Mouse (Mus musculus) heart, adult 11 months (tissue): Measurements from ENCODE around the gene Lrmda.

Source experiments
- DNase-seq: peaks from one replicate; pipeline ENCODE4 v3.0.0; 2022

Lrmda gene

DNA sequence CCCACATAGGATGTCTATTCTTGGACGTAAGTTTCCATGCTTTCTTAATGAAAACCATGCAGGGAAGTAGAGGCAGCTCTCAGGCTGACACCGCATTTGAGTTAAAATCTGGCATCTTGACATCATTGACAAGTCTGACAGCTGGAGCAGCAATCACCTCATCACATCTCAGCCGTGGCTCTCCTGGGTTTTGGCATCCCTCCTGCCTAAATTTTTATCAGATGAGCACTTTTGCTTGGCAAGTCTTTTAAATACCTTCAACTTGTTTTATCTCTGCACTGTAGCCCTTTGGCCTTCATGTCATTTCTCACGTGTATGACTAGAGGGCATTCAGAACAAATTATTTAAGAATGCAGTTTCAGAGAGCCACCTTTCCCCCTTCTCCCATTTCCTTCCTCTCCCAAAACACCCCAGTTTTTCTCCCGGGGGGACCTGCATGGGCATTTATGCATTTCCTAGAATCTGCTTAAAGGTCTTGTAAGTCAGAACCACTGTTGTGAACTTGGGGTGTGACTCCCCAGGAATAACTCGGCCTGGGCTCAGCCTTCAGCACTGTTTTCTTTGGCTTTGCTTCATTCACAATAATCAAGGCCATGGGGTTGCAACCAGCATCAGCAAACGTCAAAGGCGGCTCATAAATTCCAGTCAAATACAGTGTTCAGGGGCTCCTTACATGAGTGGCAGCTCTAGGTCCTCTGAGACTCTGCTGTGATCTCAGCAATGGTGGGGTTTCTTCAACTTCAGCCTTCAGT is 975.8 kb downstream of the Lrmda start:
- no peak for DNase-seq

DNA sequence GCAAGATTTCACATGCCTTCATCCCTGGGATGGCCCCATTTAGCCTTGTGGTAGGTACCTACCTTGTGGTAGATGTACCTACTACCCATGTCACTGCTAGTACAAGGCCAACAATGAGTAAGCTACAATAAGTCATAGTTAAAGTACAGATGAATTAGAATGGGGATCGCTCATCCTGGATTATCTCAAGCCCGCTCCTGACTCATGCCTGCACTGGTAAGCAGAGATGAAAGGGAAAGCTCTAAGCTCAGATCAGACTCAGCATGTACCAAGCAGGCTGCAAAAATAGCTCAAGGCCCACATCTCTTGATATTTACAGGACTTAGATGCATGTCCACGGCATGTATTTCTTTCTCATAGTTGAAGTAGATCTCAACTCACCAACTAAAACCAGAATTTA is 979.4 kb downstream of the Lrmda start:
- DNase-seq = no peak

DNA sequence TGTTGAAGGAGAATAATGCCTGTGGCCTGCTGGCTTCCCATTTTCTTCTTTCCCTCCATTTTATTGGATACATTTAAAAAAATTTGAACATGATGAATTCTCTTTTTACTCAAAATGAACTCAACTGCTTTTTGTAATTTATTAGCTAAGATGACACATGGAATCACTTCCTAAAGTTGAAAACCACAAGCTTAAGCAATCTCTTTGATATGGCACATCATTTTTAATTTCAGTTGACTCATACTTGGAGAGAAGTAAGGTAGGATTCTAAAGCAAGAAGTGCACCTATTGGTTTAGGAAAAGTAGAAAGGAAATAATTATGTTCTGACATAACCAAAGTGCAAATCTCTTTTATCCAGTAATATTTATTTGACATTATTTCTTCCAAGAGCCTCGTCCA is 992.5 kb downstream of the Lrmda start:
- no peak for DNase-seq

DNA sequence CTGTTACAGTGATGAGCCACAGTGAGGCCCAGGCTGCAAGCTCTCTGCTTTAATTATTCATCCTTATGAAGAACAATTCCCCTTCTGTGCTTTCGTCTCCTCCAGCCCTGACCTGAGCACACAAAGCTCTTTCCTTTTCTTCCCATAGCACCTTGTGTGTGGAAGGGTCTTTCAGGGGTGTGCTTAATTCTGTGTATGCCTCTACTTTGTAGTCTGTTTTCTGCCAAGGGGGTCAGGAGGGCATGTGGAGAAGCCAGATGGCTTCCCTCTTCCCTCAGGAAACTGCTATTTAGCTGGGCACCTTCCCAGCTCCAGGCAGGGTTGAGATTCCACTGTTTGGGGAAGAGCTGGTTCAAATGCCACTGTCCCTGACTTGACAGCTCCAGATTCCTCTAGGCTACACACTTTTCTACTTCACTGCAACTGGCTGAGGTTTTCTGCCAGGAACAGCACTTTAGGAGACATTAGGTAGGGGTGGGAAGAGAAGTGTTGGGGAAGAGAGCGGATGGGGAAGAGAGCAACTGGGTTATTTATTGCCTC is 995.3 kb downstream of the Lrmda start:
- DNase-seq = peak; percentile 86

DNA sequence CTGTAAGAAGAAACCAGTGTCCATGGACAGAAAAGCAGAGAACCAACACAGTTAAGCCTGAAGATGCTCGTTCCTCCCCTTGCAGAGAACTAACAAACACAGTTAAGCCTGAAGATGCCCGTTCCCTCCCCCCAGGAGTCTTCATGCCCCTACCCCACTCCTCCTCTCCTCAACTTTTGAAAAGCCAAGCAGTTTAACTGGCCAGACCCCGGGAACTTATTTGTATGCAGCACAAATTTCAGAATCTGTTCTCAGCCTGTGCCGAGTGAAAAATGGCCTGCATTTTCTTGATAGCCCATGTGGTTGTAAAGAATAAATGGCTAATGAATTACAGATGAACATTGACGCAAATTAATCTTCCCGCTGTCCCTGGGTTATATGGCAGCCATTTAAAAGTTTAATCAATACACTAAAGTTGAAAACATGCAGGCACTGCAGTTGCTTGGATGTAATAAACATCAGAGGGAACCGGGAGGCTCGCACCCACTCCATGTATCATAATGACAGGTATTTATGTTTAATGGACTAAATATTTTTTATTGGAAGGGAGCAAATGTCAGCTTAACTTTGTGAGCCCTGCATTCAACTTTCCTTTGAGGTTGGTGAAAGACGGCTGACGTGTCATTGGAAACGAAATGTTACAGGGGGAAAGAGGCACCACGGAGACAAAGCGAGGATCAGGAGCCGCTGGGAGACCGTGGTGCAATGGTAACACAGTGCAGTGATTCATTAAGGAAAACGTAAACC is 996.0 kb downstream of the Lrmda start:
- DNase-seq = no peak

DNA sequence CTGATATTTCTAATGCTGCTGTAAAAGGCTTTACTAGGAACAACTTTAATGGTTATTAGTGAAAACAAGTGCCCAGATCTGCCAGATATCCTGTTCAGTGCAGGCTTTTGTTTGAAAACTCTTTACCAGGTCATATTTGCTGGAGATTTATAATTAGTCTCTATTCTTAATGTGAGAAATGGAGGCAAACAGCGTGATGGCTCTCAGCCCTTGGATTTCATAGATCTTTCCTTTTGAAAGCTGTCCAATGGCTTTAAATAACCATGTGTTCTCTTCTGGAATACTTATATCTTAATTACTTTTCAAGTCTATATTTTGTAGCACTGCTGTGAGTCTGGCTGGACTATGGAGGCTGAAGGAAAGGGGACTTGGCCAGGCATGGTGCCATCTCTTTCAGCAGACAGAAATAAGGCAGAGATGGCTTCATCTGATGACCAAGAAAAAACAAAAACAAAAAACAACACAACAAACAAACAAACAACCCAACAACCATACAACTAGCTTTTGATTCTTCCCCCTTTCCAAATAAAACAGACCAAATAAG is 996.6 kb downstream of the Lrmda start:
- DNase-seq = no peak

DNA sequence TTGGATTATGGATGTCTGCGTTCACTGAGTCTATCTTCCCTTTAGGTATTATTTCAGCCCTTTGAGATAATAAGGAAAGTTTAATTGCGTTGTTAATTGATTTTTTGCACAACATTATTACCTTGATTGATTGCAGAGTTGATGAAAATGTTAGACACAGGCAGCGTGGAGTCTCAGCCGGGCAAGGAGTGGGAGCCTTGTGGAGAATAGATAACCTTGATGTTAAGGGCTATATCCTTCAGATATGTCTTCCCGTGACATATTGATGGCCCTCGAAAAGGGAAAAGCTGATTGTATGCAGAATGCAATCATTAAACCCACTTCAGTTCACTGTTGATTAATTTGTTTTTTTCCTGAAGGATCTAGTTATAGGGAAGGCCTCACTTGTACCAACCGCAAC is 1021.5 kb downstream of the Lrmda start:
- DNase-seq = no peak

DNA sequence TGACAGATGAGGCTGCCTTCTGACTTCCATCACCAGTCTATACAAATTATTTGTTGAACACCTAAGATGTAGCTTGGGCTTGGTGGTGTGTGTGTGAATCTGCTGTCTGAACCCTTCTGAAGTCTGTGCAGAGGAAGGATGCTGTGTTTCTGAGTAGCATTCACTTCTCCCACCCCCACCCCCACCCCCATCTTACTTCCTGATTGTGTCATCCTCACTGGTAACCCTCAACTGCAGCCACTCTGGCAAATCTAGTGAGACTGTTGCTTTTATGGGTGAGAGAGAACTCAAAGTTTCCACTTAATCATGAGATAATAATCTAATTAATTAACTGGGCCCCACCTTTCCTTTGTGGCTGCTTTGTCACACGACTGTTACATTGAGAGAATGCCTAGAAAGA is 1025.8 kb downstream of the Lrmda start:
- DNase-seq = no peak

DNA sequence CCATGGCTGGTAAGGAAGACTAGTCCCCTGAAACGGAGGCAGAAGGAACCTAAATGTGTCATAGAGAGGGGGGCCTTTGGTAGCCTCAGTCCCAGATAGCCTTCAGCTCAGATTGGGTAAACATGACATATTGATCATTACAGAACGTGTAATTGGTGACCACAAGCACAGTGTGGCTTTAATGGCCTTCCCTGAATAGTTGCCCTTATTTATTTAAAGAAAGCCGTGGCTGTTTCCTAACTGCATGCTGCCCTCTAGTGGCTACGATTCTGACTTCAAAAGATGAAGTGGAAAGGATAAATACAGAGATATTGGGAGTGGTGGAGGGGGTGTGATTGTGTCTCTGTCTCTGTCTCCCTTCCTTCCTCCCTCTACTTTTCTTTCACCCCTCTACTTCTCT is 1026.8 kb downstream of the Lrmda start:
- peak; percentile 91 for DNase-seq

DNA sequence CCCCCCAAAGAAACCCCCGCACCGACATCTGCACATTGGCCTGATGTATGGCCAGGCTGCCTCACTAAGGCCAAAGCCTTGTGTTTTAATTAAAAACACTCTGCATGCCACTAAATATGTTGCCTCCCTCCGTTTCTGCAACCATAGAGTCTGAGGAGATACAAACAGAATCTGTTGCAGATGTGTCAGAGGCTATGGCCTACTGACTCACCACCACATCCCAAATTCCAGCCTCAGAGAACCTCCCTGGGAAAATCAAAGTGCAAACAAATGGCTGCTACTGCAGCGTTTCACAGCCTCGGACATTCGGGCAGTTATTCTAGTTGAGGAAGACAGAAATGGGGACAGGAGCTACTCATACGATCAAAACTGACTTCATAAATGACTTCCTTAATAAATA is 1031.9 kb downstream of the Lrmda start:
- DNase-seq = no peak

DNA sequence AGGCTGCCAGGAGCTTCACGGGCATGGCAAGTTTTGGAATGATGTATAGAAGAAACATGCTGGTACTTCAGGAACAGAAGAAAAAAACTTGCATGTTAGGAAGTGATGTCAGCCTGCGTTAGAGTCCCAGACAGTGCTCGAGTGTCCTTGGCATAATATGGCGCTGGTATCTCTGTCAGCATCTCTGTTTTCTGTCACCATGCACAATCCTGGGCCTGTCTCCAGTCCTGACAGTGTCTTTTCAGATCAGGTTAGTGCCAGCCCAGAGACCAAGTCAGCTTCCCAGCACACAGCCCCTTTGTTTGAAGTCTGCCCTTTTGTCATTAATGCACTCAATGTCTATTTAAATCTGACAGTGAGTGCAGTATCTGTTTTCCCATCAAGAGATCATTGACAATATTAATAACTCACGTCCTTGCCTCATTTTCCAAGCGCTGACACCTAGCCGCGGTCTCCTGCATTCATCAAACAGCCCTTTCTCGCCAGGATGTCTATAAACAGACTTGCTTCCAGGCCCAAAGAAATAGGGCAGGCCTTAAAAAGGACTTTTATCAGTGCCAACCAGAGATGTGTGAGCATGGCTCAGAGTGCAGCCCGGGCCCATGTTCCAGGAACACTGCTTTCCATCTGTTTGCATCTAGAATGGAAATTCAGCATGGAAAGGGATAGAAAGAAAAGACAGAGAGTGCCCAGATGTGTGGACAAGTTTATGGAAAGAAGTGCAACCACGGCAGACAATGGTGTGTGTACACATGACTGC is 1033.5 kb downstream of the Lrmda start:
- DNase-seq = no peak

DNA sequence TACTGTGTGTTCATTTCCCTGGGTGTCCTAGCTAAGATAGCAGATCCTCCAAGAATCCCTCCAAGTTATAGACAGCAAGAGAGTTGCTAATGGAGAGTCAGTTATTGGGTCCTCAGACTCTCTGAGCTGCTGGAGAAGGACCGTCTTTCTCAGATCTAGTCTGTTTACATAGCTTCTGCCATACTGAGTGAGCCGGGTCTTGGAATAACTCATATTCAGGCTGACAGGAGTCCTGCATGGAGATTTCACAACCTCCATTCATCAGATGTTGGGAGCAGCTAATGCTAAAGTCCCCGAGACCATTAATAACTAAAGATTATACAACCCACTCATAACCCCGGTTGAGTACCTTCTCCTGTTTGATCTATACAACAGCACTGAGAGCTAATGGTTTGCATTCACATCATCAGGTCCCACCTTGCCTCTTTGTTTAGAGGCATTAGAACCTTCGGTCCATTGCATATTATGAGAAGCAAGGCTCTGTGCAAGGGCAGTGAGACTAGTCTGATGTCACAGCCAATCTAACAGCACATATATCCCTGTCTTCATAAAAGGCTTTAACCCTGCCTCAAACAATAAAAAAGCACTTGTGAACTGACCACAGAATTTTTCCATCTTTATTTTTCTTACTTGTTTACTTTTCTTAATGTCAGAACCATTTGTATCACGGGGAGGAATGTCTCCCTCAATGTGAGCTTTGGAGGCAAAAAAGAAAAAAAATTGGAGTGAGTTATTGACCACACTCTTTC is 1037.9 kb downstream of the Lrmda start:
- no peak for DNase-seq

DNA sequence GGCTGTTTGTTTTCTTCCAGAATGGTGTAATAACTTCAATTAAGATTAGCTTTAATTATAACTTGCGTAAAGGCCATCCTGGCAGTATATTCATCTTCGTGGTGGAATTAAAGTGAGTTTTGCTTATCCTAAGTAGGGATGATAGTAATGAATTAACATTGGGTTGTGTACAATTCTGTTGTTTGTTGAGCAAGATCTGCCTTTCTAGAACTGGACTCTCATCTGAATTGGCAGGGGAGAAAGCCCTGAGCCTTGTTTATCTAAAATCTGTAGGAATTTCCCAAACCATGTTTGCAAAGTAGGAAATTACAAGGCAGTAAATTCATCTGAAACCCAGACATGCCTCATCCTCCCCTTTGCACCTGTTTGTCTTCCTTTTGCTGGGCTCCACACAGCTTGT is 1038.5 kb downstream of the Lrmda start:
- no peak for DNase-seq

DNA sequence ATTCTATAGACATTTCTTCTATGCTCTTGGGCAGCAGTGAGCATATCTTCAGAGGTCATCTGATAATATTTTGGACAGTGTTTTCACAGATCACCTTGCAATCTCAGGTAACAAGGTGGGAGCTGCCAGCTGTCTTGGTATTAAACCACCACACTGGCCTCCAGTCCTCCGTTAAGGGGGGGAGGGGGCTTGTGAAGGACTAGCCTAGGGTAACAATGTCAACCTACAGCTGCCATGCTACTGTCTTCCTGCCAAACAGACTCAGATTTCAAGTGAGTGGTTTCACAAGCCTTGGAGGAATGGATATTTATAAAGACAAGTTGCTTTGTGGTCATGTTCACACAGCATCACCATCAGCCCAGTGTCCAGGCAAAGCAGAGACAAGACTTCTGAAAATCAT is 1059.2 kb downstream of the Lrmda start:
- no peak for DNase-seq

DNA sequence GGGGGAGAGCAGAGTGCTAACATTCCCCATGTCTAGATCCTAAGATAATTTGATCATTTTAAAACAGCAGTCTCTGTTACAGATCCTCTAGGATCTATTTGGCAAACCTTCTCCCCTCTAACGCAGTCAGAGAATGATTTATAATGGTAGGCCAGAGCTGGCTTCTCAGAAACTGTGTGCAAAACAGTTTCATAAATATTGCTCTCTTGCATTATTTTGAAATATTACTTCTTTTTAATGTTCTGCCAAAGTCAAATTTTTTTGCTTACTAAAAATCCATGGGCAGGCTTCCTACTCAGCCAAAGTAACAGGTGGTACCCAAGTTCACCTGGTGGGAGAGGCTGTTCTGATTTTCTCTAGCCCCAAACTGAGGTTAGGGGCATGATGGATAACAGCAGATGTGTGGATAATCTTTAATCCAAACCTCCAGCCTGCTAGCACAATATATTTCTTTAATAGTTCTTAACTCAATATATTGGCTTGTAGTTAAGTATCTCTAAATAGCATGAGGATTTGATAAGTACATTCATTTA is 1064.8 kb downstream of the Lrmda start:
- no peak for DNase-seq

DNA sequence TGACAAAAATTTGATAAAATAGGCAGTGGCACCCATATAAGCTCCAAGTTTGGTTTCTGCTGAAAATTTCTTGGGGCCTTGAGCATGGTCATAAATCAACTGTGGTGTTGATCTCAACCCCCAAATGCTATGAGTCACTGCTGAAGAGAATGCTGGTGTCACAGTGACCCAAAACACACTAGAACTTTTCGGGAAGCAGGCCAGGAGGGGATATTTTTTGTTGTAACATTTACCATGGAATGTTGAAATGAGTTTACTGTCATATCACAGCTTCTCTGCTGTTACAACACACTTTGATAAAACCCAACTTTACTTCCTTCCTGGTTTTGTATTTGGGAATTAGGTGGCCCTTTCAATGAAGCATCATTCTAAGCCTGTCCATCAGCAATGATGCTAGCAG is 1065.3 kb downstream of the Lrmda start:
- no peak for DNase-seq

DNA sequence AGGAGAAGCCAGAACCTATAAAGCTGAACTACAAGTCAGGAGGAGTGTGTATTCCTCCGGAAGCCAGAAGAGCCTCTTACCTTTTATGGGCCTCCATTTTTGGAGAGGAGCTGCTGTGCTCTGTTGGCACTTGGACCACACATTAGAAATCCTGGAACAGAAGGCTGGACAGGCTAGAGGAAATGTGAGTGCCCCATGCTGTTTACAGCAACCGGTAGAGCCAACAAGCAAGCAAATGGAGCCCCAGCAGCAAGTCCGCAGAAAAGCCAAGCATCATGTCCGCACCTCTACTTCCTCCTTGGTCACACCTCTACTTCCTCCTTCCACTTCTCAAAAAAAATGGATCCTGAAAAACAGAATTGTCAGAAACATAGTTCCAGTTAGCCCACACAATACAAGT is 1073.8 kb downstream of the Lrmda start:
- DNase-seq = peak; percentile 53

DNA sequence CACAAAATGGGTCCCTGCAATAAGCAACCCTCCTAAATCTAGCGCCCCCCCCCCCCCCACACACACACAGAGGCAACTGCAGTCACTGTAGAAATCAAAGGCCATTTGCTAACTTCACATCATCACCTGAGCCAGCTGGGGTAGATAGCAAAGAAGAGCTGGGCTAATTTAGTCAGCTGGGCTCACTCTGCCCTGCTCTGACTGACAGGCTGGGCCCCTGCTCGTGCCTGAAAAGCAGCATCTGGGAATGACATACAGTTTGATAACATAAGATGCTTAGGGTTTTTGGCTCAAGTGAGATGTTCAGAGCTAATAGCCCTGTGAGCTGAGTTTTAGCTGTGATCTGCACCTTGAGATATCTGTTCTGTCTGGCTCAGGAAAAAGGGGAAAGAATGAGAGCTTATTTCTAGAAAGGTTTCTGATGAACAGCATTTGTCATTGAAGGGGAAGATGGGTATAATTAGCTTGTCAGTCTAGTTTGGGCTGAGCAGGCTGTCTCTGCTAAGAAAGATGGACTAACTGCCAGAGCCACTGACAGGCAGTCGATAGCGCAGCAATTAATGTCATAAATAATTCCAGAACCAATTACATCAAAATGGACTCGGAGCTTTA is 1075.1 kb downstream of the Lrmda start:
- peak; percentile 22 for DNase-seq

DNA sequence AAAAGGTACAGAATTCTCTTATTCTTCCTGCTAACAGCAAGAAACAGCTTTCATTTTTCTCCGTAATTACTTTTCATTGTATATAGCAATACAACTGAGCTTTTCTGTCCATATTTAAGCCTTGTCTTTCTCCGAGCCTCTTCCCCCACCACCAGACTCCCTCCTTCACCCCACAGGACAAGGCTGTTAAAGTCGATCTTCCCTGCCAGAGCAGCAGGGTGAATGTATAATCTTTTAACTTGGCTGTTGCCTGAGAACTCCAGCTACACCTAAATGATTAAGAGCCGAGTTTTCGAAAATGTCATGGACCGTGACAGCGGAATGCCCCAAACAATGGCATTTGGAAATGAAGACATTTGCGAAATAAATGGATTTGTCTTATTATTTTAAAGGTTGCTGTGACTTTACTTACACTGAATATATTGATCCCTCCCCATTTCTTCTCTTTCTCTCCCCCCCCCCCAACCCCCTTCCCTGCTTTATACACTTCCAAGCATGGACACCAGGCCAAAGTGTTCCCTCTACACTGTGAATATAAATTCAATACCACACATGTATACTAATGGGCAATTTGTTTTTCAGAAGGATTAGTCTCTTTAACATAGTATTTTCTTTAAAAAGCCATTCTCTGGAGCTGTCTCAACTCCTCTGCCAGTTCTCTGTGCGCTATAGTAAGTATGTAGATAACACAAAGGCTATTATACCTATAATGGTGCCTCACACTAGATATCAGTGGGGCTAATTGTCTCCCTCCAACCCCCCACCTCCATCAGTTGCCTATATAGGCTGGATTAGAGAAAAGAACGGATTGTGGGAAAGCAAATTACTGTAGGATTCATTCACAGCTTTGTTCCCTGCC is 1075.9 kb downstream of the Lrmda start:
- peak; percentile 58 for DNase-seq

DNA sequence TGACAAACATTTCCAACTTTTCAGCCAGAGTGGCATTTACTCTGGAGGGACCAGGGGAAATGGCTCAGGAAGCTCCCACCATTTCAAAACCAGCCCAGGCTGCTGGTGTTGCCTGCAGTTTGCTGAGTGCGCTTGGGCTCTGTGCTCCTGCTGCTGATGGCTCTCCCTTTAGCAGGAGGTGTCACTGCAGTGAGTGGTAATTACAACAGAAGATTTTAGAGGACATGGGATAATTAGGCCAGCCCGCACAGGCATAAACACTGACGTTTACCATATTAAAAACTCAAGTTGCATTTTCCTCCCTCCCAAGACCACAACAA is 1076.5 kb downstream of the Lrmda start:
- no peak for DNase-seq

DNA sequence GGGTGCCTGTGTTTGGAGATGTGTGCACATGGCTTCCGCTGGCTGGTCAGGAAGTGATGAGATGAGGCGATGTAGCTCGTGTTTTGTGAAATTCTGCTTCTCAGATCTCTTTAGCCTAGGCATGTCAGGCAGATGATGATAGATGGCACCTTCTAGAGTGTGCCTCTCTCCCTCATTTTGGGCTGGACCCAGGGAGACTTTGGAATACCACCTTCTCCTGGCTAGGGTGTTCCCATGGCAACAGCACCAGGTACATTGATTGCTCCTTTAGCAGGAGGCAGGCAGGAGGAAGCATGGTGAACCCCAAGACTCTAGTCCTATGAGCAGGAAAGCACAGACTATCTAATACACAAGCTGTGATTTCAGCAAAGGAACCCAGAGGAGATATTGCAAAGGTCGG is 1076.9 kb downstream of the Lrmda start:
- no peak for DNase-seq
